Mouse (Mus musculus) forebrain, embryonic 11.5 days (tissue): ENCODE results near the gene Nfic. TPM values are rescaled to one million over a fixed set of nuclear protein-coding genes. Genes with fewer than 3 reads are reported as not detected.

ENCODE experiments used
- ATAC-seq: fragments of 200-750 bp; cut with Nextera tagmentation; replicated peaks from 2 replicates; pipeline ENCODE4 v1.8.0; 2017; ENCODE audit warnings: moderate TSS enrichment; ENCODE audit not compliant: low FRiP score
- DNase-seq: peaks from one replicate; pipeline ENCODE4 v3.0.0-alpha.2; 2017; ENCODE audit warnings: low spot score
- H3K27ac ChIP-seq: fragments of 300-500 bp; sonication (generic); 2 replicates; pipeline ENCODE4 v1.5.1; 2014; ENCODE audit warnings: low read depth, low read length
- H3K27me3 ChIP-seq: fragments of 300-500 bp; sonication (generic); 2 replicates; pipeline ENCODE4 v1.6.1; 2014; ENCODE audit warnings: mild to moderate bottlenecking, low read length, mixed read lengths; ENCODE audit not compliant: control insufficient read depth, insufficient read depth
- H3K36me3 ChIP-seq: fragments of 300-500 bp; sonication (generic); 2 replicates; pipeline ENCODE4 v1.6.1; 2014; ENCODE audit warnings: mild to moderate bottlenecking, low read length, moderate library complexity, mixed read lengths; ENCODE audit not compliant: control insufficient read depth, insufficient read depth
- H3K4me1 ChIP-seq: fragments of 300-500 bp; sonication (generic); replicated peaks from 2 replicates; pipeline ENCODE4 v1.6.1; 2014; ENCODE audit warnings: low read length, mixed read lengths; ENCODE audit not compliant: control insufficient read depth, insufficient read depth
- H3K4me2 ChIP-seq: fragments of 300-500 bp; sonication (generic); 2 replicates; pipeline ENCODE4 v1.6.1; 2014; ENCODE audit warnings: low read depth, mild to moderate bottlenecking, low read length, moderate library complexity, mixed read lengths; ENCODE audit not compliant: severe bottlenecking
- H3K4me3 ChIP-seq: fragments of 300-500 bp; sonication (generic); 2 replicates; pipeline ENCODE4 v1.5.1; 2014; ENCODE audit warnings: low read depth, low read length
- H3K9ac ChIP-seq: fragments of 300-500 bp; sonication (generic); 2 replicates; pipeline ENCODE4 v1.6.1; 2014; ENCODE audit warnings: low read length
- H3K9me3 ChIP-seq: fragments of 300-500 bp; sonication (generic); 2 replicates; pipeline ENCODE4 v1.6.1; 2016; ENCODE audit warnings: low read length, mixed read lengths; ENCODE audit not compliant: control insufficient read depth
- WGBS: fragments of 180-500 bp; shearing (Covaris S2); extraction: QIAGEN DNeasy Blood & Tissue Kit; methylation state at CpG from one replicate; pipeline ENCODE4 v1.1.7; 2014; 5-methylcytosine and 5-hydroxymethylcytosine counted together
- polyA plus RNA-seq: library from polyadenylated mRNA; unstranded; fragments of >200 nt; fragmentation: Nextera tagmentation; extraction: Ambion mirVana; gene quantifications from 2 replicates; pipeline ENCODE4 v1.2.1, GENCODE M21; 2014

Gene Nfic
- polyA plus RNA-seq, 1 experiment from 2014 or later = 10.8 TPM

- H3K27me3 ChIP-seq = peaks cover 19% of the 10 kb centered on the region
- H3K4me1 ChIP-seq = peaks cover 35% of the 10 kb centered on the region
- no peaks in the 10 kb centered on the region for H3K9me3 ChIP-seq
- H3K36me3 ChIP-seq = no peaks in the 10 kb centered on the region
- H3K9ac ChIP-seq = no peak overlapping the region; the same call in 1 of the 2 replicates
- no peak for ATAC-seq
- H3K4me3 ChIP-seq = no peak overlapping the region
- WGBS = 81% methylated on average over 18 of the region's 18 CpGs
- H3K4me2 ChIP-seq = no peak overlapping the region
- no peak for DNase-seq
- H3K27ac ChIP-seq = peak overlapping the region; percentile 6; the same call in 1 of the 2 replicates
Observed at GRCm38 (mm10) chr10:81411471-81412400, 43.7 kb downstream of the Nfic start.

GRCm38 (mm10) chr10:81410981-81411380 is 44.5 kb downstream of the Nfic start:
- Histone ChIP-seq H3K36me3 (no peaks in the 10 kb centered on the region), H3K4me1 (peaks cover 31% of the 10 kb centered on the region), H3K4me3 (no peak overlapping the region), H3K27me3 (peaks cover 25% of the 10 kb centered on the region), H3K27ac (no peak overlapping the region), H3K9ac (no peak overlapping the region), H3K9me3 (no peaks in the 10 kb centered on the region), H3K4me2 (no peak overlapping the region)
- 83% methylated on average over 9 of the region's 9 CpGs for WGBS
- no peak for ATAC-seq
- DNase-seq = no peak

GRCm38 (mm10) chr10:81410350-81410749 is 45.1 kb downstream of the Nfic start:
- no peak overlapping the region for H3K4me2 ChIP-seq
- H3K9me3 ChIP-seq = no peaks in the 10 kb centered on the region
- no peaks in the 10 kb centered on the region; the same call in 1 of the 2 replicates for H3K36me3 ChIP-seq
- H3K4me3 ChIP-seq = no peak overlapping the region
- ATAC-seq (no peak), DNase-seq (no peak)
- peaks cover 31% of the 10 kb centered on the region for H3K4me1 ChIP-seq
- peaks cover 25% of the 10 kb centered on the region for H3K27me3 ChIP-seq
- no peak overlapping the region for H3K27ac ChIP-seq
- 75% methylated on average over 4 of the region's 4 CpGs for WGBS
- H3K9ac ChIP-seq = no peak overlapping the region

GRCm38 (mm10) chr10:81409330-81409729 is 46.1 kb downstream of the Nfic start:
- no peaks in the 10 kb centered on the region; the same call in 1 of the 2 replicates for H3K36me3 ChIP-seq
- peaks cover 32% of the 10 kb centered on the region for H3K27me3 ChIP-seq
- H3K4me1 ChIP-seq = peaks cover 23% of the 10 kb centered on the region
- H3K27ac ChIP-seq = no peak overlapping the region
- 16% methylated on average over 8 of the region's 8 CpGs for WGBS
- DNase-seq (no peak), ATAC-seq (no peak)
- H3K9ac ChIP-seq = peak overlapping the region; percentile 8; the same call in 1 of the 2 replicates
- no peaks in the 10 kb centered on the region for H3K9me3 ChIP-seq
- no peak overlapping the region for H3K4me3 ChIP-seq
- H3K4me2 ChIP-seq = no peak overlapping the region

GRCm38 (mm10) chr10:81408871-81409291 is 46.6 kb downstream of the Nfic start:
- Histone ChIP-seq H3K4me1 (peaks cover 19% of the 10 kb centered on the region), H3K27ac (no peak overlapping the region), H3K4me3 (no peak overlapping the region), H3K4me2 (no peak overlapping the region), H3K27me3 (peaks cover 35% of the 10 kb centered on the region), H3K36me3 (no peaks in the 10 kb centered on the region; the same call in 1 of the 2 replicates), H3K9me3 (no peaks in the 10 kb centered on the region), H3K9ac (no peak overlapping the region)
- peak; percentile 88 for DNase-seq
- WGBS = 19% methylated on average over 9 of the region's 9 CpGs
- peak; percentile 42 for ATAC-seq

- DNase-seq = no peak
- WGBS = 43% methylated on average over 13 of the region's 13 CpGs
- Histone ChIP-seq H3K9ac (no peak overlapping the region), H3K4me3 (no peak overlapping the region), H3K36me3 (no peaks in the 10 kb centered on the region; the same call in 1 of the 2 replicates), H3K27ac (no peak overlapping the region), H3K27me3 (peaks cover 35% of the 10 kb centered on the region), H3K4me2 (no peak overlapping the region), H3K9me3 (no peaks in the 10 kb centered on the region), H3K4me1 (peaks cover 16% of the 10 kb centered on the region)
- ATAC-seq = no peak
Observed at GRCm38 (mm10) chr10:81408424-81408729, 47.1 kb downstream of the Nfic start.

GRCm38 (mm10) chr10:81407539-81408423 is 47.7 kb downstream of the Nfic start:
- Histone ChIP-seq H3K9ac (peak overlapping the region; percentile 35; the same call in 1 of the 2 replicates), H3K36me3 (no peaks in the 10 kb centered on the region; the same call in 1 of the 2 replicates), H3K4me1 (peaks cover 19% of the 10 kb centered on the region), H3K9me3 (no peaks in the 10 kb centered on the region), H3K4me3 (peak overlapping the region; percentile 11; the same call in 1 of the 2 replicates), H3K27ac (no peak overlapping the region), H3K4me2 (peak overlapping the region; percentile 27; the same call in 1 of the 2 replicates), H3K27me3 (peaks cover 35% of the 10 kb centered on the region)
- ATAC-seq = no peak
- DNase-seq = no peak
- 21% methylated on average over 31 of the region's 31 CpGs for WGBS
